Mouse (Mus musculus): Measurements from ENCODE around the gene Zg16.
"Not testable (repeated sequence)": the region's sequence is repeated elsewhere in the genome, so short reads cannot be mapped to it uniquely, and the experiment has no call there.

Gene Zg16

GRCm38 (mm10) chr7:127087278-127088010, at the start of gene Zg16:
Gene Zg16, minus strand, starts transcription at chr7:127087328.
- not testable (repeated sequence) for DNase-seq (ENCODE audit: low read depth)

- DNase-seq (ENCODE audit: low read depth): peak; percentile 62
These were observed 49.3 kb upstream of the Zg16 start for GRCm38 (mm10) chr7:127136181-127137071.

GRCm38 (mm10) chr7:127134821-127135447, 47.8 kb upstream of the Zg16 start:
- DNase-seq (ENCODE audit: low read depth): peak; percentile 66

- no peak for DNase-seq (ENCODE audit: low read depth)
These were observed 46.0 kb upstream of the Zg16 start for GRCm38 (mm10) chr7:127133125-127133524.

- DNase-seq (ENCODE audit: low read depth): peak; percentile 71
These were observed 42.5 kb upstream of the Zg16 start for GRCm38 (mm10) chr7:127129638-127130037.

- no peak for DNase-seq (ENCODE audit: low read depth)
These were observed 34.8 kb upstream of the Zg16 start, which contains the start of gene Qprt for GRCm38 (mm10) chr7:127121911-127122270. Gene Qprt, minus strand, starts transcription at chr7:127122226.

GRCm38 (mm10) chr7:127121061-127121910, 34.2 kb upstream of the Zg16 start:
- no peak for DNase-seq (ENCODE audit: low read depth)

- DNase-seq (ENCODE audit: low read depth): no peak
These were observed 31.7 kb upstream of the Zg16 start for GRCm38 (mm10) chr7:127118671-127119445.

- no peak for DNase-seq (ENCODE audit: low read depth)
These were observed 30.8 kb upstream of the Zg16 start for GRCm38 (mm10) chr7:127117948-127118347.

GRCm38 (mm10) chr7:127116331-127116935, 29.3 kb upstream of the Zg16 start:
- no peak for DNase-seq (ENCODE audit: low read depth)

GRCm38 (mm10) chr7:127114920-127115319, 27.8 kb upstream of the Zg16 start:
- no peak for DNase-seq (ENCODE audit: low read depth)

- peak; percentile 77 for DNase-seq (ENCODE audit: low read depth)
These were observed 26.6 kb upstream of the Zg16 start for GRCm38 (mm10) chr7:127113614-127114259.

- peak; percentile 70 for DNase-seq (ENCODE audit: low read depth)
These were observed 25.9 kb upstream of the Zg16 start for GRCm38 (mm10) chr7:127112921-127113597.

- peak; percentile 43 for DNase-seq (ENCODE audit: low read depth)
These were observed 25.2 kb upstream of the Zg16 start for GRCm38 (mm10) chr7:127112251-127112841.

- peak; percentile 89 for DNase-seq (ENCODE audit: low read depth)
These were observed 24.3 kb upstream of the Zg16 start for GRCm38 (mm10) chr7:127111461-127111860.

- peak; percentile 89 for DNase-seq (ENCODE audit: low read depth)
These were observed 23.3 kb upstream of the Zg16 start for GRCm38 (mm10) chr7:127110239-127111007.

- DNase-seq (ENCODE audit: low read depth): no peak
These were observed 18.4 kb upstream of the Zg16 start for GRCm38 (mm10) chr7:127105551-127105950.

Measured in naive thymus-derived CD4-positive, alpha-beta T cell, adult 2 months (primary cell).